Mouse (Mus musculus): Measurements from ENCODE around the gene Dhrs7. TPM values are rescaled to one million over a fixed set of nuclear protein-coding genes. Genes with fewer than 3 reads are reported as not detected.

Dhrs7 gene
- 54.9 and 61.8 TPM in 2 replicates for polyA plus RNA-seq (2015; fragmentation: Nextera tagmentation; extraction: Ambion mirVana)

GRCm38 (mm10) chr12:72664735-72665337 is at the start of gene Dhrs7:
Dhrs7 (minus strand) TSS chr12:72664909.

DNA sequence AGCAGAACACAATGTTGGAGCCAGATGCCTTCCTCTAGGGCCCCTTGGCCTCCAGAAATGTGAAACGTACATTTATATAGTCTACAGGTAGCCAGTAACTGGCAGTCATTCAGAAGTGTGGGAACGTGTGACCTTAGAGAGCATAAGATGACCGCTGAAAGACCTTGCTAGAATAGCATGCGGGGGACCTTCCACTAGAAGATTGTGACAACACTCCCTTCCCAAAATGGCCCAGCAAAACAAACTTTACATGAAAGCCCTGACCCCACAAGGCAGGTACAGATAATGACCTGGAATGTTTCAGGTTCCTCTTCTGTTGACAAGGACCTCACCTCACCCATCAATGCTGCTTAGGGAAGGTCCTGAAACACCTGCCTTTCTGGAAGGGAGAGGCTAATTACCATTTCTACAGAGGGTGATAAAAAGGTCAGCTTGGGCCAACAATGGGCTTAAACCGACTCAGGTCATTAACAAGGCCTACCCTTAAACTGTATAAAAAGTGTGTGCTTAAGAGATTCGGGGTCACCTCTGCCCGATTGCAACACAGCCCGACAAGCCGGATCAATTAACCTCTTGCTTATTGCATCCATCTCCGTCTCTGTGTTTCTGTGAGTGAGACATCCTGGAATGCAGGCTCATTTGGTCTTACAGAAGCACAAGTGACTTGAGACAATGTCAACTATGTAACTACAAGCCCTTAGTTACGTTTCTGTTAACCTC is 14.9 kb downstream of the Dhrs7 start, which contains the start of gene Gm4756:
Gm4756 (minus strand) TSS at position 51 of the 720 bp plus-strand sequence.

Other genes with a start within 250 kb of the Dhrs7 start
- 0.18 and 0.32 TPM in 2 replicates for gene Lrrc9, start 223.0 kb downstream of the Dhrs7 start, polyA plus RNA-seq (2015; fragmentation: Nextera tagmentation; extraction: Ambion mirVana)
- gene Pcnx4, start 128.5 kb downstream of the Dhrs7 start, polyA plus RNA-seq (2015; fragmentation: Nextera tagmentation; extraction: Ambion mirVana): 5.4 and 5.9 TPM in 2 replicates
- gene Gm4756, start 15.2 kb downstream of the Dhrs7 start, polyA plus RNA-seq (2015; fragmentation: Nextera tagmentation; extraction: Ambion mirVana): not detected in 2 replicates
- 75.2 and 77.2 TPM in 2 replicates for gene Ppm1a, start 92.5 kb upstream of the Dhrs7 start, polyA plus RNA-seq (2015; fragmentation: Nextera tagmentation; extraction: Ambion mirVana)

Measured in skeletal muscle tissue, postnatal 0 days (tissue).